Mouse (Mus musculus) kidney, postnatal 10 days (tissue): ENCODE data around the gene Cdc26.
A peak's percentile ranks its signal among the peaks of the same experiment; 100 is the strongest.

Source experiments
- DNase-seq: peaks from one replicate; pipeline ENCODE4 v3.0.0; 2021; ENCODE audit warnings: mixed read lengths

Cdc26 gene

DNA sequence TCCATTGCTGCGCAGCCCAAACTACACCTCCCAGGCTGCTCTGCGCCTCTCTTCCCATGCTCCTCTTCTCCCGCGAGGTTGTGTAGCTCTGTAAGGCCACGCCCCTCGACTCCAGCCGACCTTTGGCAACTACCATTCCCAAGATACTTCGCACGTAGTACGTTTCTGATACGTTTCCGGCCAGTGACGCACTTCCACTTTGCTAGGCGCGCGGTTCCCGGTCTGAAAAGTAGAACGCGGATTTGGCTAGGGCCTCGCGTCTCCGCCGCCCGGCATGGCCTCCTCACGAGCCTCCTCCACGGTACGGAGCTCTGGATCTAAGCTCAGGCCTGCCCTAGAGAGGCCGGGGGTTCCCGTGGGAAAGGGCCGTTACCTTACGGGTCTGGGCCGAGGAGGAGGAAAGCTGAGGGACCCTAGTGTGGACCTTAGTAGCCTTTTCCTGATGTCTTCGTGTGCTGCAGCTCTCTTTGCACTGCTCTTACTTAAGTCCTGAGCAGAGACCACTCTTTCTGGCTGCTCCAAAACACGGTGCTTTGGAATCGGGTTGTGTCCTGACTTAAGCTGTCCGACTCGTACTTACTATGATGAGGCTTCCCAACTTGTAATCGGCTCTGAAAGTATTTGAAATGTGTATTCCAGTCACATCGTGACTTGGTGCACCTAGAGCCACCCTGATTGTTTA, at the start of gene Cdc26, which contains the start of gene Prpf4:
Gene Cdc26 (minus strand): TSS at position 42 of the 682 bp plus-strand sequence.
Gene Prpf4 (plus strand): TSS at position 197 of the 682 bp plus-strand sequence.
- peak; percentile 99 for DNase-seq

GRCm38 (mm10) chr4:62454995-62455394, 46.6 kb upstream of the Cdc26 start:
- DNase-seq, result peak; percentile 69

DNA sequence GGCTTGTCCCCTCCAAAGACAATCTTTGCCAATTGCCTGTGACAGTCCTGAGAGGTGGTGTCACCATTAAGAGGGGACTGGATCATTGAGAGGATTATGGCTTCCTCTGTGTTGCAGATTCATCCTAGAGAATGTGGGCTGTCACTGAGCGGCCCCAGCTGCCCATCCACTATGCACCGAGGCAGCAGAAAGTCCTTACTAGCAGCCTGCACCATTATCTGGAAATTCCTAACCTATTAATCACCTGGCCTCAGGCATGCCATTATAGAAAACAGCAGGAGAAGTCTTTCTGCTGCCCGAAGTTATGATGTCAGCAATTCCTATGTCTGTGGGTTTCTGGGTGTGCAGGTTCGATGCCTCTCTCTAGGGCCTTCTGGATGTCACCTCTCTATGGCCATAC, 32.5 kb upstream of the Cdc26 start:
- no peak for DNase-seq

DNA sequence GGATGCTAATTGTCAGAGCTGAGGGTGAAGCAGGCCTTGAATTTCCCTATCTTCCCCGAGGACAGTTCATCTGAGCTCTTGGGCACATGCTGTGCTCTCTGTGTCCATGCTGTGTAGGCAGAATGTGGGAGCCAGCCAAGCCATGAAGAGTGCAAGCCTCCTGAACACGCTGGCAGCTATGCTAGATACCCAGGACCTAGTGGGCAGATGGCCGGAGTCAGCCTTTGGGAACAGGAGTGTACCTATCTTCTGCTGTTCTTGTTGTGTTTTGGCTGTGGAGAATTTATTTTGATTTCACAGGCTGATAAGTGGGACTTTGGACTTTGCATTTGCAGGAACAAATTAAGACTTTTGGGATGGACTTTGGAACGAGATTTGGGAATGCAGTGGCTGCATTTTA, 32.1 kb upstream of the Cdc26 start:
- peak; percentile 44 for DNase-seq

DNA sequence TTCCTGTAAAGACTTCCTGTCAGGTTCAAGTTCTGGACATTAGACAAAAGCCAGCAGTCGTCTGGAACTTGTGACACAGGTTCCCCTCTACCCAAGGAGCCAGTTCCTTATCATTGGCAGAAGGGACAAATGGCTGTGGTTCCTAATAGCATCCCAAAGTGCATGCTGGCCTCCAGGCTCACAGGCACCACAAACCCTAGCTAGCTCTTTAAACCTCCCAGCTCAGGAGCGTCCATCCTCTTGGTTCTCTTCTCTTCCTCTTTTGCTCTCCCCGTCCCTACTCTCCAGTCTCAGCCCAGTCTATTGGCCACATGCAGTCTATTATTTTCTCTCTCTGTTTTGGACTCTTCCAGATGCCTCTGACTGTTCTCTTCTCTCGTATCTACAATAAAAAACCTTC, 31.4 kb upstream of the Cdc26 start:
- DNase-seq, result no peak

DNA sequence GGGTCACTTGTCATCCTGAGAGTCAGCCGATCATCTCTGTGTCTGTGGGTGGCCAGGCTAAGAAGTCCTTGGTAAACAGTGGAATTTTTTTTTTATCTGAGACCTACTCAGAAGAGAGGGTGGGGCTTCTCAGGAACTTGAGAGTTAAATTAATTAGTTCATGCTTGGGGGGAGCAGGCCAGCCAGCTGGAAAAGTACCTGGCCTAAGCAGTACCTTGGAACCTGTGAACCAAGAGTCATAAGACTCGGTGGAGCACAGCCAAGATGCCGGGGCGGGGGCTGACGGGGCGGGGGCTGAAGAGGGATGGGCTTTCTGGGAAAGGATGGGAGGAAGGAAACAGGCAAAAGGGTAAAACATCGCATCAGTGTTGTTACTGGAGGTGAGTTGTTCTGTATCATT, 29.4 kb upstream of the Cdc26 start:
- peak; percentile 78 for DNase-seq

DNA sequence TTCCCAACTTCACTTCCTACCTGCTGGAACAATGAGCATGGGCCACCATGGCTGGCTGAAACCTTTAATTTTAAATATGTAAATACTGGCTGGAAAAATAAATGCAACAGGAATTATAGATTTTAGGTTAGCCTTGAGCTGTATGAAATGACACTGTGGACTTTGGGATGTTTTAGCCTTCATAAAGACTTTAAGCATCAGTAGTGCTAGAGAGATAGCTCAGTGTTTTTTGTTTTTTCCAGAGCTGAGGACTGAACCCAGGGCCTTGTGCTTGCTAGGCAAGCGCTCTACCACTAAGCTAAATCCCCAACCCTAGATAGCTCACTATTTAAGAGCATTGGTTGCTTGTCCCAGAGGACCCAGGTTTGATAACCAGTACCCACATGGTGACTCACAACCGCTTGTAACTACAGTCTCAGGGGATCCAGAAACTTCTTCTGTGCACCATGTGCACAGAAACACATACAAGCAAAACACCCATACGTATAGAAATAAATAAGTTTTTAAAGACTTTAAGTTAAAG, 28.9 kb upstream of the Cdc26 start:
- DNase-seq, result no peak

GRCm38 (mm10) chr4:62435081-62435480, 26.6 kb upstream of the Cdc26 start, which contains the start of gene Rnf183:
Gene Rnf183 (minus strand): TSS chr4:62435252.
- DNase-seq, result peak; percentile 57

GRCm38 (mm10) chr4:62433939-62434870, 25.8 kb upstream of the Cdc26 start:
- peak; percentile 37 for DNase-seq

- no peak for DNase-seq
Observed at GRCm38 (mm10) chr4:62431522-62431921, 23.1 kb upstream of the Cdc26 start.

DNA sequence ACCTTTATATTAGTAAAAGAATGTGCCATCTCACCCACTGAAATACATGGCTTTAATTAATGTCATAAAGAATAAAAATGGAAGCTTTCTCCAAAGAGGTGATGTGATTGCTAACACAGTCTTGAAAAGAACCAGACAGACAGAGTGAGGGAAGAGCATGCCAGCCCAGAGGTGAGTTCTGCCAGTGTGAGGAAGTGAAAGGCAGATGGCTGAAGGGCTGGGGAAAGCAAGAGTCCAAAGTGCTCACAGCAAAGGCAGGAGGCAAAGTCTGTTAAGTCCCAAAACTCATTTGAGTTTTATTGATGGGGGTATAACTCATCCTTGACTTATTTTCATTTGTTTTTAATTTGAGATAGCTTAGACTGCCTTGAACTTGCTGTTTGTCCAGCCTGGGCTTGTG, 22.2 kb upstream of the Cdc26 start:
- no peak for DNase-seq

DNA sequence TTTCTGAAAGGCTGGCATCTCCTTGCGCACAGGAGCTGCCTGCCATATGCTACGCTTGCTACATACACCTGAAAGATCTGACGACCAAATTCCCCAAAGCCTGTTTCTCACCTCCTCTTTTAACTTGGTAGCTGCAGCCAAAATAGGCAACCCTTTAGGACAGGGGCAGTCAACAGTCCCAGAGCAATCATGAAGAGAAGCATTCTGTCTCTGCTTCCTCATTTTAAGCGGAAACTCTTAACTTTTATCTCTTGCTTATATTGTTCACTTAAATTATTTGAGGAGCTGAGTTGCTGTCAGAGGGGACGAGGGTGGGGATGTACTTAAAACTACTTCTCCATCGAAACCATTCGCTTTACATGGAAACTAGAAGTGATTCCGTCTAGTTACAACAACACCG, 21.2 kb upstream of the Cdc26 start:
- no peak for DNase-seq

DNA sequence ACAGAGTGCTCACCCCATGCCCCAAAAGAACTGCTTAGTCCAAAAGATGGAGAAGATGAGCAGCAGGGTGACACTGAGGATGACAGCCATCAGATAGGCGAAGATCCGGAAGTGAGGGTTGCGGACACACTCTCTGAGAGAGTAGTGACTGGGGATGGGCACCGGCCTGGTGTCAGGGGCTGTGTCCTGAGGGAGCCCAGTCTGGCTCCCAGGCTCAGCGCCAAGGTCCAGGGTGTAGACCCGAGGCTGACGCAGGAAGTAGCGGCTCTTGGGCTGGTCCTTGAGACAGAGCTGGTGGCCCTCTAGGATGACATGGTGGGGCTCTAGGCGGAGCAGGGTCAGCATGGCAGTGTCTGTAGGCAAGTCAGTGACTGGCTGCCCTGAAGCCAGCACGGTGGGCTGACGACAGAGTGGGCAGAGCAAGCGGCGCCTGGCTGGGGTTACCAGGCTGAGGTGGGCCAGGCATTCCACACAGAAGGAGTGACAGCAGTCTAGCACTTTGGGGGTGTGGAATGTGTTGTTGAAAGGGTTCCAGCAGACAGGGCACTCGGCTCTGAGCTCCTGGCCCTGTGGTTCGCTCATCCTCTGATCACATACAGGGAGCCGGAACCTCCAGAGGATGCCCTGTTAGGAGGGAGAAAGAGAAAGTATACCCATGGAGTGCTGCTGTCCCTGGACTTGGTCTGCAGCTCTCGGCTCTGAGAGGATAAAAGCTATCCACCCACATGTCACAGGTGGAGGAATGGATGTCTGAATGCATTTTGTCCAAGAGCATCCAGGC, 19.7 kb upstream of the Cdc26 start:
- DNase-seq, result no peak

DNA sequence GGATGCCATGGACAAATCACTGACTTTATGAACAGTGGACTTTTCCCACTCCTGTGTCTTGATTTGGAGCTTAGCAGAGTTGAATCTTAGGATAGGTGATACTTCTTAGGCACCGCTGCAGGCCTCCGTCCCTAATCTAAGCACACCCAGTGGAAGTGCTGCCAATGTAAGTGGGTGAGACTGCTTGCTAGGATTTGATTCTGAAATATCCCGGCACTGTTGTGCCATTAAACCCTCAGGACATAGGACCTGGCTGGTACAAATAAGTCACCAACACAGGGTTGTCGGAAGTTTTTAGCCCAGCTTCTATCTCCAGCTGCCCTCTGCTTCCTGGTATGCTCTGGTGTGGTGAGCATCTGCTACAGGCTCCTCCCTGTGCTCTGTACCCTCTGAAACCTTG, 17.4 kb upstream of the Cdc26 start:
- no peak for DNase-seq

DNA sequence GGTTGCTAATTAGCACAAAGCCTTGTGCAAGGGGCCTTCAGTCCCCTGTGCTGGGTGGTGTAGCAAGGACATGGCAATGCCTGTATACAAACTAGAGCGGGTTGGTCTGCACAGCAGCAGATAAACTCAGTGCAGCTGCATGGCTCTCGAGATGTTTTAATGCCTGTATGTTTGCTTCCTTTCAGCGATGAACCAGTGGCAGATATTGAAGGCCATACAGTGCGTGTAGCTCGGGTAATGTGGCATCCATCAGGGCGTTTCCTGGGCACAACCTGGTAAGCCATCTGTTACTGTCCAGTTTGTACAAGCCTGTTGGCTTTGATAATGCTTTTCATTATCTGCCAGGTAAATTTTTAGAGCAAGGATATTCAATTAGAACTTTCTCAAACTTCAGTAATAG, 10.6 kb upstream of the Cdc26 start:
- no peak for DNase-seq

DNA sequence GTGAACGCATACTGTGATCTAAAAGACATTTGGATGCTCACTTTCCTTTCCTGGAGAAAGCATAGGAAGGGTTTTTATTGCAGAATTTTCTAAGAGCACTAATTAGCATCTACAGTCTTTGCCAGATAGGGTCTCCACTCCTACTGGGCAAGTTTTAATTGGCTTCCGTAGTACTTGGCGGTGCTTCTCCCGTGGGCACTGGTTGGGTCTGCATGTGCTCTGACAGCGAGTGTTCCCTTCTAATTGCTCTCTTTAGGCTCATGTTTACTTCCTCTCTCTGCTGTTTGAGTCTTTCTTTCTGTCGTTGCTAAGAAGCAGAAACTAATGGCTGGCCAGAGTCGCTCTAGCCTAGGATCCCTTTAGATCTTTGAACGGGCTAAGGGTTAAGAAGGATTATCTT, 10.0 kb upstream of the Cdc26 start:
- no peak for DNase-seq

- no peak for DNase-seq
Observed at GRCm38 (mm10) chr4:62411606-62412005, 3.2 kb upstream of the Cdc26 start.

DNA sequence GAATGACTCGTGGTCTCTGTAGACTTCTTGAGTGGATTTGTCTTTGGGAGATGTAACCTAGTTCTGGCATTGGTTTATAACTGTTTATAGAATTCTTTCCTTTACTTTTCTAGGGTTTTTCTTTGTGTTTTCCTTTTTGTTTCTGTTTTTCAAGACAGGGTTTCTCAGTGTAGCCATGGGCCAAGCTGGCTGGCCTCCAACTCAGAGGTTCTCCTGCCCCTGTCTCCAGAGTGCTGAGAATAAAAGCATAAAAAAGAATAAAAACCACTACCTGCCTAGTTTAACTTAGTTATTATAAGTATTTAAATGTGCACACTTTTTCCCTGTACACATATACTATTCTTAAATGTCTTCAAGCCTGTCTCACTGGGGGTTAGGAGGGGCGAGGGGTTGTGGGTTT, 1.9 kb upstream of the Cdc26 start:
- DNase-seq, result no peak

DNA sequence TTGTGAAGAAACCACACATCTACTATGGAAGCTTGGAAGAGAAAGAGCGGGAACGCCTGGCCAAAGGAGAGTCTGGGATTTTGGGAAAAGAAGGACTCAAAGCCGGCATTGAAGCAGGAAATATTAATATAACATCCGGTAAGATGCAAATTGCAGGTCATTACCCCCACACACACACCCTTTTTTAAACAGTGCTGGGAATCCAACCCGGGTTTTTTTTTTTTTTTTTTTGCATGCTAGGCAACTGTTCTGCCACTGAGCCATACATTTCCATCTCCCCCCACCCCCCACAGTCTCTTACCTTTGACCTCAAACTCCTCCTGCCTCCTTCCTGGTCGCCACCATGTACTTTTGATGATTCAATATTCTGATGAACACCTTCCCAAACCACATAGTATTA, 1.2 kb upstream of the Cdc26 start:
- DNase-seq, result no peak

GRCm38 (mm10) chr4:62407730-62408582, 486 bp downstream of the Cdc26 start:
- DNase-seq, result peak; percentile 76

GRCm38 (mm10) chr4:62406133-62406532, 2.3 kb downstream of the Cdc26 start:
- no peak for DNase-seq

GRCm38 (mm10) chr4:62398956-62399355, 9.5 kb downstream of the Cdc26 start:
- DNase-seq, result no peak
